Mouse (Mus musculus): ENCODE measurements at regions not wholly inside any gene's neighbourhood (a gene's known extent, or its start where the extent isn't known, plus 50 kb on each side); places are given as distances from the start of the nearest gene placed in this dataset.

DNA sequence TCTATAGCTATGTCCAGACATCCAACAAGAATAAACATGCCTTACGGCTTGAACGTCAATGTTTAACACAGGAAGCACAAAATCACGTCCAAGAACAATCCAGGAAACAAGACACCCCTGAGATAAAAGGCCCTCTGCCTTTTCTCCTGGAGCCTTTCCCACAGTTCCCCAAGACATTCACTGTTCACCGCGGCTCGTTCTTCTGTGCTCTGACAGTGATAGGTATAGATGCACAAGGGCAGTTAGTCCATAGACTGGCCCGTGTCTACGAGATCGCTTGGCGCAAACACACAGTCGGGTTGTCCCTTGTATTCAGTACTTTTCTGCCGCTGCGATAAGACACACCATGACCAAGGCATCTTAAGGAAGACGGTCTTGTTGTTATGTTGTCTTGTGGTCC lies 182.7 kb upstream of the Jmjd1c start:
- no peak for DNase-seq

DNA sequence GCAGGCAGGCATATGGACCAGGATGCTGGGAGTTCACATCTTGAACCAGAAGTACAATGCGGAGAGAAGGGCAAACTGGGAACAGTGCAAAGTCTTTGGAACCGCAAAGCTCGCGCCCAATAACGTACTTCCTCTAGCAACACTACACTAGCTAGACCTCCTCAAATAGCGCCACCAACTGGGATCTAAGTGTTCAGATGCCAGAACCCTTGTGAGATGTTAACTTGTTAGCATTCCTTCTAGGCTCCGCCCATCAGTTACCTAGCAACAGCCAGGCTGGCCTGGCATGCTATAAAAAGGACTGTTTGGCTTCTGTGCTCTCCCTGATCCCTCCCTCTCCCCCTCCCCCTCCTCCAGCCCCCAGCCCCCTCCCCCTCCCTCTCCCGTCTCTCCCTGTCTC lies 182.3 kb upstream of the Jmjd1c start:
- DNase-seq, result no peak

GRCm38 (mm10) chr10:66914288-66914975 lies 181.5 kb upstream of the Jmjd1c start:
- DNase-seq, result no peak

DNA sequence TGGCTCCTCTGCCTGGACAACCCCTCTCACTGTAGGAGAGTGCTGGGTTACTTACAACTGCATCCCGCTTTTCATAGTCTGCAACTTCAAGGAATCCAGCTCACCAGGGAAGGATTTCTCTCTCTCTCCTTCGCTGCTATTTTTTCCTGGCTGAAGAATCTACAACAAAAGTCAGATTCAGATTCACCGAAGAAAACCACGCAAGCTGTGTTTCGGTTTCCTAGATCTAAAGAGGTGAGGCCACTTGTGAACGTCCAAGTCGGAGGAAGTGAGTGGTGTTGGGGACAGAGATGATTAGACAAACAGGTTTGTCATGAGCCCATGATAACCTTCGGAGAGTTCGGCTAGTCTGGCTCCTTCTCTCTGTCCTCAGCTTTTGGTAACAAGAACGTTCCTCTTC lies 180.1 kb upstream of the Jmjd1c start:
- no peak for DNase-seq

DNA sequence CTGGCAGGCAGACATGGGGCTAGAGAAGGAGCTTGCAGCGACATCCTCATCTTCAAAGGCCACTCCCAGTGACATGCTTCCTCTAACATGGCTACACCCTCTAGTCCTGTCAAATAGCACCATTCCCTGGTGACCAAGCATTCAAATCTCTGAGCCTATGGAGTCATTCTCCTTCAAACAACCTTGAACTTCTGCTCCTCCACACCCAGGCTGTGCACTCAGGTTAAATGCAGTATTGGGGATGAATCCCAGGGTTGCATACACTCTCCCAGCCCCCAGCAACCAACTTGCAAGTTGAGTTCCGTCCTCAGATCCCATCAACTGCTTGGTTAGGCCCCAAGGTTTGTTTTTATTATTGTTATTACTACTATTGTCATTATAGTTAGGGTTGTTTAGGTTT lies 178.2 kb upstream of the Jmjd1c start:
- no peak for DNase-seq

DNA sequence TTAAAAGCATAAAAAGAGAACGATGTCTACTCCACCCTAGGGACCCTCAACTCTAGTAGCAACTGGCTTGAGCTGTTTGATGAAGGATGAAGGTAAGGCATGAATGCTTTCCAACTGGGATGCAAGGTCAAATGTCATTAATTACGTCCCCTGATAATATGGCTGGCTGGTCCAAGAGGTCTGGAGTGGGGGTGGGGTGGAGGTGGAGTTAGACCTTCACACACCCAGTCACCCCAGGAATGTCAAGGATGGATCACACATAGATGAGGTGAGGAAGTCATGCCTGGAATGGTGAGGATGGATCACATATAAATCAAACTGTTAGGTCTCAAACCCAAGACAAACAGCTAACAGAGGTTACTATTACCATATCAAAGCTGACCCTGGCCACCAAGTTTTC lies 177.2 kb upstream of the Jmjd1c start:
- DNase-seq, result no peak

- DNase-seq, result peak; percentile 69 to 72
These were observed 175.8 kb upstream of the Jmjd1c start for GRCm38 (mm10) chr10:66919953-66920760.

DNA sequence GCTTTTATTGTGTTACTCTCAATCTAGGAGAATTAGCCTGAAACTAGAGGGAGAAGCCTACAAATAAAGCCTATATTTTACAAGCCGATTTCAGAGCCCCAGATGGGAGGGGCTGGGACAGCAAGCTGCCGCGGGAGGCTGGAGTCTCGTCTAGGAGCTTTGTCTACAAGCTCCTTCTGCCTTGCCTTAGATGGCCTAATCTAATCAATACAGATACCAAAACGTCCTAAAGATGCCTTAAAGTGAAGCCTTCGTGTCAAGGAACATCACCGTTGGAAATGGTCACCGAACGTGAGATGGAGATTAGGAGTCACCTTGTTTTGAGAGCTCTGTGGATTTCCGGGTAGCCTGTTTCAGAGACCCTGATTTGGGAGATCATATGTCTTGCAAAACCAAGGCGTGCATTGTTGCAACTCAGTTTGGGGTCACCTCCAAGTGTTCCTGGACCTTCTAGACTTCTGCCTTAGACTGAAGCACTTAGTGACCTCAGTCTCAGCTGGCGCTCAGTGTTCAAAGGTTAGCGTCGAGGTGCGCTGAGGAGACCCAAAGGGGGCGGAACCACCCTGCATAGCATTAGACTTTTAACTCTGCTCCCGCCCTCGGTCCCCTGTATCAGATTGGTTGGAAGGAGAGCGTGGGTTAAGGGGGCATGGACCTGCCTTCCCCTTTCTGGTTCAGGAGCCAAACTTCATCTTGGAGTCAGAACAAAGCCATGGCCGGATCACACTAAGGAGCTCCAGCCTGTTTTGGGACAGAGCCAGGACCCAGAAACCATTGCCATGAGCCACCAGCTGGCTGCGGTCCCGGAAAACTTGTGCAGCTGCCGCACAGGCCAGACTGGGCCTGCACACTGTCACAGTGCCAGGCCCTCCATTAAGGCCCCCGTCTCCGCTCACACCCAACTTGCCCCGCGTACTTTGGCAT lies 174.9 kb upstream of the Jmjd1c start:
- DNase-seq, result peak; percentile 83 to 86

- no peak for DNase-seq
These were observed 174.1 kb upstream of the Jmjd1c start for GRCm38 (mm10) chr10:66921776-66922175.

DNA sequence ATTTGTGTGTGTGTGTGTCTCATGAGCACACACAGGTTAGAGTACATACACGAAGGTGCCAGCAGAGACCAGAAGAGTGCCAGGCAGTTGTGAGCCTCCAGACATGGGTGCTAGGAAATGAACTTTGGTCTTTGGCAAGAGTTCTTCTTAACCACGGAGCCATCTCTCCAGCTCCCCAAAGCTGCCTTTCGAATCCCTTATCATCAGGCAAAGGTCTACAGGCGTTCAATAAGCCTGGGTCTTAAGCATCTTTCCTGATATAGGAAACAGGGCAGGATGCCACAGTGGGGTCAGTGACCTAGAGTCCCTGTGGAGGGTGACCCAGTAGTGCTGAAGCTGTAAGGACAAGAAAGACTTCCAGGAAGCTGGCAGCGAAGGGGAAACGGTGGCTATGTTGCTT lies 173.6 kb upstream of the Jmjd1c start:
- no peak for DNase-seq

- no peak for DNase-seq
These were observed 172.0 kb upstream of the Jmjd1c start for GRCm38 (mm10) chr10:66923947-66924346.

DNA sequence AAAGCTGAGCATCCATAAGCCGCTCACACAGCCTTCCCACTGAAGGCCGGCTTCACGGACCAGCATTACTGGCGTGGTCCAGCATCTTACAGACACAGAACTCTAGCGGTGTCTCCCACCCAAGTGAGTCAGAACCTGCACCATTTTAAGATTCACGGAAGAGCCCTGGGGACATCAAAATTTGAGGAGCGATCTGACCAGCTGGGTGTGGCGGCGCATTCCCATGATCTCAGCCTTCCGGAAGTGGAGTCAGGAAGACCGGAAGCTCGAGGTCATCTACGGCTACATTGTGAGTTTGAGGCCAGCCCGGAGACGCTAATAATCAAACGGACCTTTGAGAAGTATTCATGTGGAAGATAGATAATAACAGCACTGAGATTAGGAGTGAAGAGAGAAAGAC lies 171.5 kb upstream of the Jmjd1c start:
- DNase-seq, result no peak

DNA sequence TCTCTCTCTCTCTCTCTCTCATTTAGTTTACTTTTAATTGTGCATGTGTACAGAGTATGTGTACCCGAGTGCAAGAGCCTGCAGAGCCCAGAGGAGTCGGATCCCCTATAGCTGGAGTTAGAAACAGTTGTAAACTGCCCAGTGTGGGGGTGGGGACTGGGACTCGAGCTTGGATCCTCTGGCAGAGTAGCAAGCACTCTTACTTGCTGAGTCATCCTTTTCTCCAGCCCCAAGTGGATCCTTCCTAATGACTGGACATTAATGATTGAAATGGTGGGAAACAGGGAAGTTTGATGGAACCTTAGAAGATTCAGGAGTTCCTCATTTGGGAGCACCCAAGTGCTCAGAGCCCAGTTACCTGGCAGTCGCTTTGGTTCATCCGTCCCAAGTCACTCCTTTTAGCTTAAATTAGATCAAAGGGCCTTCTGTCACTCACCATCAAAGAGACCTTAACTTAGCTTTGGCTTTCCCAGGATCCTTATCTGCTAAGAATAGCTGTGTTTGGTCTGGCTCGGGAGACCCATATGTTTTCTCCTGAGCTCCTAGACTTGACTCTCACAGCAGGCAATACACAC lies 170.3 kb upstream of the Jmjd1c start:
- DNase-seq, result no peak

DNA sequence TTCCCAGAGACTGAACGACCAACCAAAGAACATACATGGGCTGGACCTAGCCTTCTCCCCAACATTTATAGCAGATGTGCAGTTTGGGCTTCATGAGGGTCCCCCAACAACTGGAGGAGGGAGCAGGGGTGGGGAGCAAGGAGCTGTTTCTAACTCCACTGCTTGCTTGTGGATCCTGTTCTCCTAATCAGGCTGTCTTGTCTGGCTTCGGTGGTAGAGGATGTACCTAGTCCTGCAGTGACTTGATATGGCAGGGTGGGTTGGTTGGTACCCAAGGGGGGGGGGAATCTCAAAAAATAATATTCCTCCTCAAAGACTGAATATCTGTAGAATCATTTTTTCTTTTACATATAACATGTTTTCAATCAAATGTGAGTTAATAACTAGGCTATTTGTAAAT lies 168.3 kb upstream of the Jmjd1c start:
- DNase-seq, result no peak

GRCm38 (mm10) chr10:66928211-66928990 lies 167.5 kb upstream of the Jmjd1c start:
- no peak for DNase-seq

GRCm38 (mm10) chr10:66930563-66930962 lies 165.4 kb upstream of the Jmjd1c start:
- DNase-seq, result no peak

- no peak for DNase-seq
These were observed 164.4 kb upstream of the Jmjd1c start for GRCm38 (mm10) chr10:66931505-66931904.

DNA sequence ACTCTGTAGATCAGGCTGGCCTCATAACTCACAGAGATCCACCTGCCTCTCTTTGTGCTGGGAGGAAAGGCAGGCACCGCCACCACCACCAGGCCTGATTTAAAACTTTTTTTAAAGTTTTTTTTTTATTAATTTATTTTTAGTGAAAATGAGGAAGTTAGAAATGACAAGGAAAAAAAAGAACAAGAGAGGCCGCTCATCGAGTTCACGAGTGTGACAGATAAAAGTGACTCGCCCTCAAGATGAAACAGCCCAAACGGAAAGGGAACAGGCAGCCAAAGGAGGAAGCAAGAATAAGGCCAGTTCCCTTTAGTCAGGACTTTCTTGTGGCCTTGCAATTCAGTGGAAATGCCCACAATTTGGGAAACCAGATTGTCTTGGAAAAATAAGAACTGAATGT lies 163.4 kb upstream of the Jmjd1c start:
- no peak for DNase-seq

GRCm38 (mm10) chr10:66933689-66934088 lies 162.2 kb upstream of the Jmjd1c start:
- no peak for DNase-seq

DNA sequence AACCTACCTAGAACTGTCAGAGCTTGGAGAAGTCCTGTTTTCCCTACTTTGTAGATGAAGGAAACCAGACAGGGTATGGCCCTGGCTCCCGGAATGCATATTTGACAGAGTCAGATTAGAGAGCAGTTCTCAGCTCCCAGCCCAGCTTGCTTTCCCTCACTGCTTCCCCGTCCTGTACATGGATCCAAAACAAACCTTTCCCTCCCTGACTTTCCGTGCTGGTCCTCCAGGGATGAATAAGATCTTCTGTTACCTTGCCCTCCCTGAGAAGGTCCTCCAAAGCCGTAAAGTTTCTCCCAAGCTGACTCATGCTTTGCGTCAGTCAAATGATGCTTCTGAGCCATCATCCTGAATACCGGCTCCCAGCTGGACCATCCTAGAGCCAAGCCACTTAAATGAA lies 160.2 kb upstream of the Jmjd1c start:
- DNase-seq, result no peak

- no peak for DNase-seq
These were observed 158.8 kb upstream of the Jmjd1c start for GRCm38 (mm10) chr10:66937116-66937515.

GRCm38 (mm10) chr10:66940368-66940767 lies 155.6 kb upstream of the Jmjd1c start:
- DNase-seq, result no peak

Data from cerebellum, adult 18-20 months (tissue).